Mouse (Mus musculus) lung, embryonic 16.5 days (tissue): ENCODE data around the gene C330021F23Rik. TPM values are rescaled to one million over a fixed set of nuclear protein-coding genes. Genes with fewer than 3 reads are reported as not detected.

Experiments used
- ATAC-seq: fragments of 200-750 bp; cut with Nextera tagmentation; 2 replicates; pipeline ENCODE4 v1.8.0; 2017; ENCODE audit warnings: low read depth, mild to moderate bottlenecking, moderate library complexity
- H3K27ac ChIP-seq: fragments of 300-500 bp; sonication (generic); 2 replicates; pipeline ENCODE4 v1.5.1; 2014; ENCODE audit warnings: mild to moderate bottlenecking, control low read depth, low read length
- H3K27me3 ChIP-seq: fragments of 300-500 bp; sonication (generic); 2 replicates; pipeline ENCODE4 v1.6.1; 2014; ENCODE audit warnings: low read depth, low read length, mixed read lengths; ENCODE audit not compliant: control insufficient read depth, insufficient read depth
- H3K36me3 ChIP-seq: fragments of 300-500 bp; sonication (generic); 2 replicates; pipeline ENCODE4 v1.6.1; 2014; ENCODE audit warnings: low read length; ENCODE audit not compliant: control insufficient read depth, insufficient read depth
- H3K4me1 ChIP-seq: fragments of 300-500 bp; sonication (generic); replicated peaks from 2 replicates; pipeline ENCODE4 v1.6.1; 2014; ENCODE audit warnings: low read length, mixed read lengths; ENCODE audit not compliant: control insufficient read depth, insufficient read depth
- H3K4me2 ChIP-seq: fragments of 300-500 bp; sonication (generic); 2 replicates; pipeline ENCODE4 v1.6.1; 2014; ENCODE audit warnings: low read depth, low read length, control low read depth
- H3K4me3 ChIP-seq: fragments of 300-500 bp; sonication (generic); 2 replicates; pipeline ENCODE4 v1.5.1; 2014; ENCODE audit warnings: mild to moderate bottlenecking, low read length, control low read depth
- H3K9ac ChIP-seq: fragments of 300-500 bp; sonication (generic); 2 replicates; pipeline ENCODE4 v1.6.1; 2014; ENCODE audit warnings: low read length, control low read depth
- H3K9me3 ChIP-seq: fragments of 300-500 bp; sonication (generic); 2 replicates; pipeline ENCODE4 v1.6.1; 2016; ENCODE audit warnings: low read length; ENCODE audit not compliant: control insufficient read depth
- WGBS: fragments of 180-500 bp; shearing (Covaris S2); extraction: QIAGEN DNeasy Blood & Tissue Kit; methylation state at CpG from one replicate; pipeline ENCODE4 v1.1.7; 2014; 5-methylcytosine and 5-hydroxymethylcytosine counted together
- polyA plus RNA-seq: library from polyadenylated mRNA; unstranded; fragments of >200 nt; fragmentation: Nextera tagmentation; extraction: Ambion mirVana; gene quantifications from 2 replicates; pipeline ENCODE4 v1.2.1, GENCODE M21; 2015

Gene C330021F23Rik
- polyA plus RNA-seq: 1.1 and 2.2 TPM in 2 replicates

GRCm38 (mm10) chr8:3567641-3568371, at the start of gene C330021F23Rik:
Gene C330021F23Rik, plus strand, starts transcription at chr8:3567990.
- H3K4me2 ChIP-seq: peak within 1 kb of the TSS; percentile 21
- 0 out of 2 replicates have a peak, but pooled peaks have one; percentile 38 for ATAC-seq
- no peaks in the 10 kb centered on the region for H3K36me3 ChIP-seq
- peak within 1 kb of the TSS; percentile 13; the same call in 1 of the 2 replicates for H3K4me3 ChIP-seq
- no peaks in the 10 kb centered on the region for H3K9me3 ChIP-seq
- no peaks in the 10 kb centered on the region for H3K4me1 ChIP-seq
- 5% methylated on average over 12 of the region's 12 CpGs for WGBS
- no peak within 1 kb of the TSS for H3K27ac ChIP-seq
- H3K27me3 ChIP-seq: no peaks in the 10 kb centered on the region
- 0 out of 2 replicates have a peak within 1 kb of the TSS, but pooled peaks have one; percentile 13 for H3K9ac ChIP-seq

GRCm38 (mm10) chr8:3522007-3522697, 45.6 kb upstream of the C330021F23Rik start:
- H3K4me1 ChIP-seq: 0 out of 2 replicates have a peak, but pooled peaks cover 3% of the 10 kb centered on the region
- H3K4me3 ChIP-seq: no peak overlapping the region
- no peaks in the 10 kb centered on the region for H3K27me3 ChIP-seq
- no peak; the same call in 1 of the 2 replicates for ATAC-seq
- WGBS: 87% methylated on average over 13 of the region's 13 CpGs
- no peak overlapping the region for H3K4me2 ChIP-seq
- H3K27ac ChIP-seq: no peak overlapping the region
- H3K9ac ChIP-seq: no peak overlapping the region
- H3K9me3 ChIP-seq: no peaks in the 10 kb centered on the region
- H3K36me3 ChIP-seq: peaks cover 26% of the 10 kb centered on the region

DNA sequence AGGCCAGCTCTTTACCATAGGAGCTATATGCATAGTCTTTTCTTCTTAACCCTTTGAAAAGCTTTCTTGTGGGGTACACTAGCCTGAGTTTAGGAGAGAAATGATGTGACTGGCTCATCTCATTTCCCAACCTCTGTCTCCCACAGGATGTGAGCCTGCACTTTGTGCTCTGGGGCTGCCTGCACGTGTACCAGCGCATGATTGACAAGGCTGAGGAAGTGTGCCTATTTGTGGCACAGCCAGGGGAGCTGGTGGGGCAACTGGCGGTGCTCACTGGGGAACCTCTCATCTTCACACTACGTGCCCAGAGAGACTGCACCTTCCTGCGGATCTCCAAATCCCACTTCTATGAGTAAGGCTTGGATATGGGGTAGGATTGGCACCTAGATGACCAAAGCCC, 37.0 kb upstream of the C330021F23Rik start:
- H3K9me3 ChIP-seq: no peaks in the 10 kb centered on the region
- no peak overlapping the region for H3K27ac ChIP-seq
- H3K27me3 ChIP-seq: no peaks in the 10 kb centered on the region
- H3K4me3 ChIP-seq: no peak overlapping the region
- H3K4me2 ChIP-seq: no peak overlapping the region
- ATAC-seq: no peak
- no peaks in the 10 kb centered on the region for H3K4me1 ChIP-seq
- peaks cover 8% of the 10 kb centered on the region for H3K36me3 ChIP-seq
- H3K9ac ChIP-seq: no peak overlapping the region
- WGBS: 82% methylated on average over 5 of the region's 5 CpGs

DNA sequence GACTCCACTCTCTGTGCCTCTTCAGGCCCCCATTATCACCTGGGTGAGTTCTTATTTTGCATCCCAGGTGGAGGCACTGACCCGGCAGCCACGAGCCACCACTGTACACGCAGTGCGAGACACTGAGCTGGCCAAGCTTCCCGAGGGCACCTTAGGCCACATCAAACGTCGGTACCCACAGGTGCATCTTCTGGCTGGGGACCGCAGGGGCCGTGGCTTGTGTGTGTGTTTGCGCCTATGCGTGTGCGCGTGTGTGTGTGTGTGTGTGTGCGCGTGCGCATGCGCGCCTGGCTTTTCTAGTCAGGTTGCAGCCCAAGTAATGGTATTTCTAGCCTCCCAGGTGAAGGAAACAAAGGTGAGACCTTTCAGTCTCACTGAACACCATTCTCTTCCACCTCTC, 35.9 kb upstream of the C330021F23Rik start:
- H3K27me3 ChIP-seq: no peaks in the 10 kb centered on the region
- H3K4me2 ChIP-seq: no peak overlapping the region
- H3K9ac ChIP-seq: no peak overlapping the region
- H3K4me1 ChIP-seq: no peaks in the 10 kb centered on the region
- H3K27ac ChIP-seq: no peak overlapping the region
- WGBS: 91% methylated on average over 18 of the region's 18 CpGs
- peaks cover 10% of the 10 kb centered on the region for H3K36me3 ChIP-seq
- H3K4me3 ChIP-seq: no peak overlapping the region
- no peaks in the 10 kb centered on the region for H3K9me3 ChIP-seq
- no peak for ATAC-seq

DNA sequence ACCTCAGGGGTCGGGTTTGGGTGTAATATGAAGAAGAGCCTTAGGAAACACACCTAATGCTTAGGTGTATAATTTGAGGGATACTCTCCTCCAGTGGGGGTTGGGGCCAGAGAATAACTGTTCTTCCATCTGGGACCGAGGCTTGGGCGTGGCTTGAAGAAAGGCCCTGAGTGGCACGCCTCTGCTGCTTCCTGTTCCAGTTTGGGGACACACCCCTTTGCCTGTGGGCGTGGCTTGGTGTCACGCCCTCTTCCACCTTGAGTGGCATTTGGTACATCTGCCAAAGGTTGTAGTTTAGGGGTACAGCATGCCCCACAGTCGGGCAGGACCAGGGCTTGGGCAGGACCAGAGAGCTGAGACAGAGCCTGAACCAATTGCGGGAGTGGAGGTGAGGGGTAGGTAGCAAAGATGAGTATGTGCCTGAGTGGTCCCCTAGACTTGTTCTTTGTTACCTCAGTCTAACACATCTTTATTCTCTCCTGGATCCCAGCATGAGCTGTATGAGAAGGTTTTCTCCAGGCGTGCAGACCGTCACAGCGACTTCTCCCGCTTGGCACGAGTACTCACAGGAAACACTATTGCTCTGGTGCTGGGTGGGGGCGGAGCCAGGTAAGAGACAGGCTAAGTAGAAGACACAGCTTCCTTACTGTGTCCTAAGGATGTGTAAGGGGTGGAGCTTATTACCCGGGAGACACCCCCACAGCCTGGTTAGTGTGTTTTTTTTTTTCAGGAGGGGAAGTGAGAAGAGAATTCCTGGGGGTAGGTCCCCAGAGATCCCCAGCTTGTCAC, 31.5 kb upstream of the C330021F23Rik start:
- Histone ChIP-seq H3K36me3 (peaks cover 31% of the 10 kb centered on the region), H3K4me1 (no peaks in the 10 kb centered on the region), H3K27me3 (no peaks in the 10 kb centered on the region), H3K27ac (no peak overlapping the region), H3K4me3 (no peak overlapping the region), H3K4me2 (no peak overlapping the region), H3K9ac (no peak overlapping the region), H3K9me3 (no peaks in the 10 kb centered on the region)
- WGBS: 60% methylated on average over 15 of the region's 15 CpGs
- peak; percentile 45; the same call in 1 of the 2 replicates for ATAC-seq

GRCm38 (mm10) chr8:3536940-3537339, 30.9 kb upstream of the C330021F23Rik start:
- H3K4me3 ChIP-seq: no peak overlapping the region
- no peak overlapping the region for H3K4me2 ChIP-seq
- H3K9ac ChIP-seq: no peak overlapping the region
- no peaks in the 10 kb centered on the region for H3K4me1 ChIP-seq
- no peak for ATAC-seq
- no peaks in the 10 kb centered on the region for H3K27me3 ChIP-seq
- WGBS: 92% methylated on average over 9 of the region's 9 CpGs
- H3K27ac ChIP-seq: no peak overlapping the region
- H3K9me3 ChIP-seq: no peaks in the 10 kb centered on the region
- peaks cover 24% of the 10 kb centered on the region for H3K36me3 ChIP-seq

DNA sequence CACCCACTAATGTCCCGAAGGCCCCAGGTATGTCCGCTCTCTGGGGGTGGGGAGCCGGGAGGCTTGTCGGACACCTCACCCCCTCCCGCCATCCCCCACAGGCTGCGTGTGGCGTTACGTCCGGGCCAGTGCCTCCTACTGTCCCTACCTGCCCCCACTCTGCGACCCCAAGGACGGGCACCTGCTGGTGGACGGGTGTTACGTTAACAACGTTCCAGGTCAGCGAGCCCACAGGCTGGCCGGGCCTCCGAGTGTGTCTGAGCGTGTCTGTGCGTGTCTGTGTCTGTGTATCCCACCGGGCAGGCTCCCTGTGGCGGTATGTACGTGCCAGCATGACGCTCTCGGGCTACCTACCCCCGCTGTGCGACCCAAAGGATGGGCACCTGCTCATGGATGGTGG, 30.1 kb upstream of the C330021F23Rik start:
- Histone ChIP-seq H3K9me3 (no peaks in the 10 kb centered on the region), H3K27ac (no peak overlapping the region), H3K36me3 (peaks cover 23% of the 10 kb centered on the region), H3K9ac (no peak overlapping the region), H3K4me3 (no peak overlapping the region), H3K4me2 (no peak overlapping the region), H3K27me3 (no peaks in the 10 kb centered on the region), H3K4me1 (no peaks in the 10 kb centered on the region)
- no peak for ATAC-seq
- 92% methylated on average over 26 of the region's 26 CpGs for WGBS

GRCm38 (mm10) chr8:3539146-3539545, 28.6 kb upstream of the C330021F23Rik start:
- H3K27me3 ChIP-seq: no peaks in the 10 kb centered on the region
- peaks cover 33% of the 10 kb centered on the region for H3K36me3 ChIP-seq
- ATAC-seq: no peak

DNA sequence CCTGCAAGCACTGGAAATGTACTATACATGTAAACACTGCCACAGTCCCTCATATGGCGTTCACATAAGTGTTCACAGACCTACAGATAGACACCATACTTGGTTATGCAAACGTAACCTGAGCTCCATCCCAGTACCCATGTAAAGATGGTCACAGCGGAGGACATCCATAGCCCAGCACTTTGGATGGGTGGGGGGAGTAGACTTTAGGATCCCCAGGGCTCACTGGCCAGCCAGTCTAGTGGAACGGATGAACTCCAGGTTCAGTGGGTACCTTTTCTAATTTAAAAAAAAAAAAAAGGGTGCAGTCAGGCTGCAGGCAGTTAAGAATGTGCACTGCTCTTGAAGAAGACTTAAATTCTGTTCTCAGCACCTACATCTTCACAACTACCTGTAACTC, 27.7 kb upstream of the C330021F23Rik start:
- Histone ChIP-seq H3K4me3 (no peak overlapping the region), H3K27me3 (no peaks in the 10 kb centered on the region), H3K4me2 (no peak overlapping the region), H3K4me1 (no peaks in the 10 kb centered on the region), H3K9ac (no peak overlapping the region), H3K9me3 (no peaks in the 10 kb centered on the region), H3K36me3 (peaks cover 36% of the 10 kb centered on the region), H3K27ac (no peak overlapping the region)
- ATAC-seq: no peak
- 79% methylated on average over 4 of the region's 4 CpGs for WGBS

More at GRCm38 (mm10) chr8:3539146-3539545, 28.6 kb upstream of the C330021F23Rik start:
- Histone ChIP-seq H3K4me2 (no peak overlapping the region), H3K4me1 (no peaks in the 10 kb centered on the region), H3K9ac (no peak overlapping the region), H3K9me3 (no peaks in the 10 kb centered on the region), H3K27ac (no peak overlapping the region), H3K4me3 (no peak overlapping the region)
- 81% methylated on average over 7 of the region's 7 CpGs for WGBS
